Mouse (Mus musculus) lung, embryonic 15.5 days (tissue): ENCODE data around the gene Ndufb5. TPM values are rescaled to one million over a fixed set of nuclear protein-coding genes. Genes with fewer than 3 reads are reported as not detected.

Experiments
- polyA plus RNA-seq: library from polyadenylated mRNA; unstranded; fragments of >200 nt; fragmentation: Nextera tagmentation; extraction: Ambion mirVana; gene quantifications from 2 replicates; pipeline ENCODE4 v1.2.1, GENCODE M21; 2015

The Ndufb5 gene
- polyA plus RNA-seq, 1 experiment from 2014 or later = 306 TPM

Other genes starting within 250 kb of the Ndufb5 start
- gene Kcnmb3, start 244.8 kb upstream of the Ndufb5 start, polyA plus RNA-seq = 0.09 TPM in 1 of 2 replicates, not detected in the other
- 38.0 and 38.6 TPM in 2 replicates for gene Zfp639, start 226.7 kb upstream of the Ndufb5 start, polyA plus RNA-seq
- 22.9 and 36.1 TPM in 2 replicates for gene Mfn1, start 207.5 kb upstream of the Ndufb5 start, polyA plus RNA-seq
- 82.3 and 82.5 TPM in 2 replicates for gene Gnb4, start 120.4 kb upstream of the Ndufb5 start, polyA plus RNA-seq
- gene Actl6a, start 30.7 kb upstream of the Ndufb5 start, polyA plus RNA-seq = 174 and 181 TPM in 2 replicates
- gene Mrpl47, start 615 bp downstream of the Ndufb5 start, polyA plus RNA-seq = 30.7 and 32.5 TPM in 2 replicates
- gene Usp13, start 80.6 kb downstream of the Ndufb5 start, polyA plus RNA-seq = 4.9 and 6.2 TPM in 2 replicates